Mouse (Mus musculus) MEL (cell line): ENCODE measurements at regions not wholly inside any gene's neighbourhood (a gene's known extent, or its start where the extent isn't known, plus 50 kb on each side); places are given as distances from the start of the nearest gene placed in this dataset.

Source experiments
- BHLHE40 ChIP-seq: IDR thresholded peaks from 2 replicates; pipeline ENCODE4 v1.6.1; 2012; ENCODE audit warnings: low read depth, mild to moderate bottlenecking, inconsistent platforms, low read length, improper control_type of control experiment, borderline replicate concordance
- CTCF ChIP-seq, 3 experiments: IDR thresholded peaks in 2 of 3; conservative IDR thresholded peaks in 1 of 3; 2 replicates each; pipeline ENCODE4 v1.5.1; 2011 to 2012; ENCODE audit warnings: low read length in 3 of 3, low read depth in 2 of 3, mild to moderate bottlenecking in 2 of 3, improper control_type of control experiment in 1 of 3, inconsistent platforms in 1 of 3, mixed read lengths in 1 of 3, moderate library complexity in 1 of 3; ENCODE audit not compliant: control insufficient read depth in 1 of 3, insufficient read depth in 1 of 3, poor library complexity in 1 of 3, severe bottlenecking in 1 of 3
- JUND ChIP-seq: IDR thresholded peaks from 2 replicates; pipeline ENCODE4 v1.6.1; 2011; ENCODE audit warnings: low read depth, mild to moderate bottlenecking, improper control_type of control experiment, low read length
- MAFK ChIP-seq: IDR thresholded peaks from 2 replicates; pipeline ENCODE4 v1.6.1; 2011; ENCODE audit warnings: low read depth, mild to moderate bottlenecking, low read length, improper control_type of control experiment, borderline replicate concordance
- MAX ChIP-seq: IDR thresholded peaks from 2 replicates; pipeline ENCODE4 v1.6.1; 2011; ENCODE audit warnings: low read length, improper control_type of control experiment
- MXI1 ChIP-seq: IDR thresholded peaks from 2 replicates; pipeline ENCODE4 v1.6.1; 2011; ENCODE audit warnings: mild to moderate bottlenecking, low read depth, low read length, improper control_type of control experiment
- POLR2A ChIP-seq, 2 experiments: IDR thresholded peaks; 2 replicates each; pipeline ENCODE4 v1.6.1; 2011 to 2012; ENCODE audit warnings: low read length in 2 of 2, mild to moderate bottlenecking in 2 of 2, control low read depth in 1 of 2, improper control_type of control experiment in 1 of 2, low read depth in 1 of 2, moderate library complexity in 1 of 2; ENCODE audit not compliant: control insufficient read depth in 1 of 2, insufficient read depth in 1 of 2, poor library complexity in 1 of 2
- TCF12 ChIP-seq: IDR thresholded peaks from 2 replicates; pipeline ENCODE4 v1.6.1; 2014; ENCODE audit warnings: low read depth, mild to moderate bottlenecking, inconsistent platforms, low read length, improper control_type of control experiment, moderate library complexity
- USF2 ChIP-seq, 2 experiments: IDR thresholded peaks; 2 replicates each; pipeline ENCODE4 v1.6.1; 2011 to 2012; ENCODE audit warnings: improper control_type of control experiment in 2 of 2, low read length in 2 of 2, borderline replicate concordance in 1 of 2, inconsistent platforms in 1 of 2, low read depth in 1 of 2, mild to moderate bottlenecking in 1 of 2; ENCODE audit not compliant: insufficient read depth in 1 of 2
- ZC3H11A ChIP-seq: IDR thresholded peaks from 2 replicates; pipeline ENCODE4 v1.6.1; 2012; ENCODE audit warnings: low read depth, mild to moderate bottlenecking, inconsistent platforms, low read length, improper control_type of control experiment
- ZKSCAN1 ChIP-seq: IDR thresholded peaks from 2 replicates; pipeline ENCODE4 v1.6.1; 2012; ENCODE audit warnings: low read depth, mild to moderate bottlenecking, inconsistent platforms, low read length, improper control_type of control experiment, moderate library complexity

DNA sequence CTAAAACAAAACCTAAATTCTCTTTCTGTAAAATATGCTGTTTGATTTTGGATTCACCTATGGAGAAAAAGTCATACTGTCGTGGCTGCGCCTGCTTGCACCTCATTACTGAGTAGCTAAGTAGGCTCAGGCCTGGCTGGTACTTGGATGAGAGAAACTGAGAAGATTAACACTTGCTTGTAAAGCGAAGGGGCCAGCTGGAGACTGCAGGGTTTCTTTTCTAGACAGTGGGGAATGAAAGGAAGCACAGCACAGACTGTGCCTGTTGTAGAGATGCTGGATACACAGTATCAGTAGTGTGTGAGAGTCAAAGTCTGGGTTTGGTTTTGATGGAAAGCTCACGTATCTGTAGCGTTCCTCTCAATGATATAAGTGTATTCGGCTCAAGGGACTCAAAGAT, 123.5 kb downstream of the Ackr3 start:
- TF ChIP-seq CTCF (IDR thresholded peaks at IDR 0.05 in 2 of 3, conservative IDR thresholded peaks at IDR 0.05 in 1 of 3; ENCODE audit: control insufficient read depth in 1 of 3, insufficient read depth in 1 of 3, low read depth in 2 of 3, low read length in 3 of 3, poor library complexity in 1 of 3, severe bottlenecking in 1 of 3) (no peak), MXI1 (no peak), MAX (no peak), ZKSCAN1 (no peak), MAFK (no peak), ZC3H11A (no peak), JUND (no peak), BHLHE40 (no peak), POLR2A (IDR thresholded peaks at IDR 0.05; ENCODE audit: control insufficient read depth in 1 of 2, insufficient read depth in 1 of 2, low read depth in 1 of 2, low read length in 2 of 2, poor library complexity in 1 of 2) (no peak), USF2 (IDR thresholded peaks at IDR 0.05; ENCODE audit: borderline replicate concordance in 1 of 2, insufficient read depth in 1 of 2, low read depth in 1 of 2, low read length in 2 of 2) (no peak), TCF12 (no peak)
